Mouse (Mus musculus) cerebellum, adult 9-11 months (tissue): ENCODE results near the gene Ino80e.
"Not testable (repeated sequence)": the region's sequence is repeated elsewhere in the genome, so short reads cannot be mapped to it uniquely, and the experiment has no call there.

Experiments used
- DNase-seq: peaks from one replicate; pipeline ENCODE4 v3.0.0; 2022

The Ino80e gene

GRCm38 (mm10) chr7:126862147-126862784 is at the start of gene Ino80e:
Gene Ino80e, minus strand, starts transcription at chr7:126862377.
- DNase-seq, result peak; percentile 95

DNA sequence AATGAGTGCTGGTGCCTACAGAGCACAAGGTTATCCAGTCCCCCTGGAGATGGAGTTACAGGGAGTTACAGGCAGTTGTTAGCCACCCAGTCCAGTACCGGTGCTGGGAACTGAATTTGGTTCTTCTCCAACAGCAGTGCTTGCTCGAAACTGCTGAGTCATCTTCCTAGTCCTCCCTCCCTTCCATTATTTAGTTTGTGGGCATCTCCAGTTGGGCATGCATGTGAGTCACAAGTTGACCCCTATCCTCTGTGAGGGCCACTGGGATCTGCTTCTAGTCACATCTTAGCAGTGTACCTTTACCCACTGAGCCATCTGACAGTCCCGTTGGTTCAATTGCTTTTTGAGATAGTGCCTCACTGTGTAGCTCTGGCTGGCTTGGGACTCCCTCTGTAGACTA is 43.4 kb upstream of the Ino80e start:
- no peak for DNase-seq

DNA sequence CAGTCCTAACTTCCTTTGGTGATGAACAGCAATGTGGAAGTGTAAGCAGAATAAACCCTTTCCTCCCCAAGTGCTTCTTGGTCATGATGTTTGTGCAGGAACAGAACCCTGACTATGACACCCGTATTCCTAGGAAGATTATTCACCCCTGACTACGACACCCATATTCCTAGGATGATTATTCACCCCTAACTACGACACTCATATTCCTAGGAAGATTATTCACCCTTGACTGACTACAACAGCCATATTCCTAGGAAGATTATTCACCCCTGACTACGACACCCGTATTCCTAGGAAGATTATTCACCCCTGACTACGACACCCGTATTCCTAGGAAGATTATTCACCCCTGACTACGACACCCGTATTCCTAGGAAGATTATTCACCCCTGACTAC is 37.6 kb upstream of the Ino80e start:
- DNase-seq, result not testable (repeated sequence)

DNA sequence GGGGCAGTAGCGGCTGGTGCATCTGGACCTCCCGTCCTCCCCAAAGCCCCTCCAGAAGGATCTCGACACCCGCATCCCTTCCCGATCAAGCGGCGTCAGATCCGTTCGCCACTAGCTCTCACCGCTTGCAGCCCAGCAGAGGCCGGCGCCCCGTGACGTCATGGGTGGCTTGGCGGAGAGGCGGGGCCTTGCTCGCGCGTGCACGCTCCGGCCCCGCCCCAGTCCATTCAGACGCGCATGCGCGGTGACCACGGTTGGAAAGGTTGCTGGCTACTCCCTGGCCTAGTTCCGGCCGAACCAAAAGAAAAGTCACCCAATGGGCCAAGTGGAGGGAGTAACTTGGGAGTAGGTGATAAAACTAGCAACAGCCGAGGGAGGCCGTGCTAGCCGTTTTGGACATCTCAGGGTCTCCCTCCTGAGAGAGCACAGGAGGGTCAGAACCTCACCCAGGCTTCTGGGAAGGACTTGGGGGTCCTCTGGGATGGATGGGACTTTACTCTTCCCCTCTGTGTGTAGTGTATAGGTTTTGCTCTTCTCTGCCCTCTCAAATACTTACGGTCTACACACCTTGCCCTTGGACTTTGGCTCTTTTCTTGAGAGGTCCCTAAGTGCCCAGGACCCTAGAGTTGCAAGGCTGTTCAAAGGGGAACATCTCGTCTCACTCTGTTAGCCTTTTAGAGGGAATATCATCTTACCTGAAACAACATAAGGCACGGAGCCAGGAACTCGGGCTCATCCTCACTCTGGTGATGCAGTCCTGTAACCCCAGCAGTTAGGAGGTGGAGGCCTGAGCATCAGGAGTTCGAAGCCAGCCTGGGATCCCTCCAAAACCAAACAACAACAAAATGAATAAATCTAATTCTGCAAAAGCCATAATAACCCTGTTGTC is 36.2 kb upstream of the Ino80e start:
- peak; percentile 95 for DNase-seq

- DNase-seq, result no peak
These were observed 35.4 kb upstream of the Ino80e start for GRCm38 (mm10) chr7:126897390-126898101.

DNA sequence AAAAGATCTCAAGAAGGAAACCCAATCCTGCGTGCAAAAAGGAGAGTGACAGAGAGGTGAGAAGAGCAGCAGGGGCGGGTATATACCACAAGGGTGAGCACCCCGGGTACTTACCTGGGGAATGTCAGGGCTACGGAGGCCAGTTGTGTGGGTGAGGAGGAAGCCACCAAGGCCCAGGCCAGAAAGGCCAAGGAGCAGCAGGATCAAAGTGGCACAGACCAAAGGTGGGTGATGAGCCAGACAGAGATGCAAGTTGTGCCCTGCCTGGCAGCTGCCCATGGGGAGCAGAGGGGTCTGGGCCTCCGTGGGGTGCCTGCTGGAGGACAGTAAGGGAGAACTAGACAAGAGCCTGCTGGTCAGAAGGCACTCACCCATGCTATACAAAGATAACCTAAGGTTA is 34.7 kb upstream of the Ino80e start:
- DNase-seq, result peak; percentile 40

DNA sequence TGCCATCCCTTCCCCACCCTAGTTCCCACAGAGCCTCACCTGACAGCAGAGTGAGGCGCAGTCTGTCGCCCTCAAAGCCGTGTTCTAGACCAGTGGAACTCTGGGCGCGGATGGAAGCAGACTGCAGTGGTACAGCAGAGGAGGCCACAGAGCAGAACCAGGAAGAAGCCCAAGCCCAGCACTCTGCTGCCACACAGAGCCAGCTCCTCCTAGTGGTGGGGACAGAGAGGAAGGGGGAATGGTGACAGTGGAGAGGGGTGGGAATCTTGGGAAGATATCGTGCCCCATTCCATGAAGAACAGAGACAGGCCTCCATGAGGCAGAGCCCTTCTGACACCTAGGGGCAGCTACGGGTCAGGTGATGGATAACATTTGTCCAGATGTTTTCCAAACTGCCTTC is 26.7 kb upstream of the Ino80e start:
- no peak for DNase-seq

DNA sequence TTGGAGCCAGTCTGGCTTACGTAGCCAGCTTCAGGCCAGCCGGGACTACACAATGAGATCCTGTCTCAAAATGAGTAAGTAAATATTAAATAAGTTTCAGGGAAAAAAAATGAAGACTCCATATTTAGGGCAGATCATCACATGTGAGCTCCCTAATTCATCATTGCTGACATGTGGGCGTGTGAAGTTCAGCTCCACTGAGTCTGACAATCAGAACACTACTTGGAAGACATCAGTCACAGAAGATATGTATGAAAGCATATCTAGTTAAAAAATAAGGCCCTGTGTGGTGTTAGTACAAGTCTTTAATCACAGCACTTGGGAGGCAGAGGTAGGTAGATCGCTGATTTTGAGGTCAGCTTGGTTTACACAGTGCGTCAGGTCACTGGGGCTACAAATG is 25.1 kb upstream of the Ino80e start:
- no peak for DNase-seq

DNA sequence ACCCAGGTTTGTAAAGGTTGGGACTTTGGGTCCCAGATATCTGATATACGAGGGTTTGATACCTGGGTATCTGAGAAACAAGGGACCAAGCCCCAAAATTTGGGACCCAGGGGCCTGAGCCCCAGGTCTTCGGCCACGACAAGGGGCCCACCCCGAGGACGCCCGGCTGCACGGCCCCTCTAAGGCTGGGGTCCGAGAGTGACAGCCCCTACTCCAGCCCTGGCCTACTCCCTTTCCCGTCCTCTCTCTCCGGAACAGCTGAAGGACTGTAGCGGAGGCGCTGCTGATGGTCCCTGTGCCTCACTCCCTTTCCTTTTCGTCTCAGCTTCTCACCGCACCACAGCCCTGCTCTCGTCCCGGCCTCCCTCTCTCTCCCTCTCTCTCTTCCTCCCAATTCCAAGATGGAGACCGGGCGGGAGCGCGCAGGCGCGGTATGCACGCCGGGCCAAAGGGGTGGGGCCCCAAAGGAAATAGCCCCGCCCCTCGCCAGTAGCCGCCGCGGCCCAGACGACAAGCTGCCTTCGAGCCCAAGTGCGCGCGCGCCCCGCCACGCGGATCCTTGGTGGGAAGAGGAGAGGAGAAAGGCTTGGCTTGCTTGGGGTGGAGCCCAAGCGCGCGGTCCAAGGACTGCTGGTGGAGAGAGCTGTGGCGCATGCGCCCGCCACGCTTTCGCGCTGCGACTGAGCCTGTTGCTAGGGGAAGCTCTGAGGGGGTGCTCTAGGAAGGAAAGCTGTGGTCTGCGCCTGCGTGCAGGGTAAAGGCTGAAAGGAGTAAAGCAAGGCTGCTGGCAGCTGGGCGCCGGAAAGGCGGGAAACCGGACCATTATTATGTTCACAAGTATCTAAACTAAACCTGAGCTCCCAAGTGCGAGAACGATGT is 22.3 kb upstream of the Ino80e start, which contains the start of gene Taok2:
TSS of gene Taok2 (minus strand) at position 418 of the 879 bp plus-strand sequence.
- DNase-seq, result peak; percentile 99

DNA sequence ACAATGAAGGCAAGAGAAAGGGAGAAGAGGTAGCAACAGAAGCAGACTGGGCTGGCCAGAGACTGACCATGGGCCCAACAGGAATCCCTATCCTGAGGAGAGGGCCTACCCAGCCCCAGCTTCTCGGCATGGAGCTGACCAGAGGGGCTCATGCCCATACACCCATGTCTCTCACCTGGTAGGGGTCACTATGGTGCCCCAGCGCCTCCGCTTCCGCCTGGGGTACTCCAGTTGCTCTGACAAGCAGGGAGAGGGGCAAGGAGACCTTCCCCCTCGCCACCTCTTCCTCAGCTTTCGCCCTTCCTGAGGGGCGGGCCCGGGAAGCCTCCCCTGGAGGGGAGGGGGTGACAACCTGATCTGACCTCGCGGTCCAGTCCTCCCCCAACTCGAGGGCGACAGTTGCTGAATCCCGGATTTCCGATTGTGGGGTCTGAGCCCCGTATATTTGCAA is 21.6 kb upstream of the Ino80e start:
- DNase-seq, result peak; percentile 67

- no peak for DNase-seq
These were observed 18.9 kb upstream of the Ino80e start for GRCm38 (mm10) chr7:126881040-126881439.

- DNase-seq, result no peak
These were observed 15.1 kb upstream of the Ino80e start for GRCm38 (mm10) chr7:126877239-126877638.

DNA sequence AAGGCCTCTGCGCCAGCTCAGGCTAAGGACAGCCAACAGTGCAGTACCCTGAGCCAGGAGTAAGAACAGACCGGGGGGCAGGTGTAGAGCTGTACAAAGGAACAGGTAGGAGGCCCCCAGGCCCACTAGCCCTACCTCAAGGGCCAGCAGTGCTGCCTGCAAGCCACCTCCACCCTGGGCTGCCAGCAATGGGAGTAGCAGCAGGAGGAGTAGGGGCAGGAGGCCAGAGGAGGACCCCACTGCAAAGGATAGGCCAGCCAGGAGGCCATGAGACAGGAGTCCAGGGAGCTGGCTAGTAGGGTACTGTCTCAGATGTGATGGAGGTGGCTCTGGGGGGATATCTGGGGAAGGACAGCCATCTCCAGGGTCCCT is 8.3 kb upstream of the Ino80e start:
- DNase-seq, result no peak

DNA sequence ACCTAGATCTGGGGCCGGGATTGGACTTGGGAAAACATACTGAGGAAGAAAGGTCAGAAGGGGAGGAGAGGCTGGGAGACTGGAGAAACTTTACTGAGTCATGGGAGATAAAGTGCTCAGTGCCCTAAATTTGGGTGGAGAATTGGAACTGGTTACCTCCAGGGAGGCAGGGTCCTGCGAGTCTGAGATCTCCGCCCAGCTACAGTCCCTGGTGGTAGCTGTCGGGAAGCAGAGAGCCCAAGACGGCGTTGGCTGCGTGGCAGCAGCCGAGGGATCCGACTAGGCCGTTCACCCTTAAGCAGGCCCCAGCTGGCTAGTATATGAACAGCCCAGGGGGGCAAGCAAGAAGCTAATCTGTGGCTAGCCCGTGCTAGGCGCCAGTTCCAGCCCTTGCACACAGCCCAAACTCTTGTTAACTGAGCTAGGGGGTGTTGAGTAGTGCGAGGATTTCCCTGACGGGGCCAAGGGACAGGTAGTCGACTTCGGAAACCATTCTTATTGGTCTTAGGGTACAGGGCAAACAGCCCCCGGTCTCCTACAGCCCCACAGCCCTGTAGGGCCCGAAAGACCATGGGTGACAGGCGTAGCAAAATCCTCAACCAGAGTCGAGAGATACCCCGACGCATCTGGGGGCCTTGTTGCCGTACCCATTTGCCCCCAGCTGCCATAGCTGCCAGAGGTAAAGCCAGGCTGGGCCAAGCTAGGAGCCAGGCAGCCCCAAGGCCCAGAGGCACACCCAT is 7.8 kb upstream of the Ino80e start:
- no peak for DNase-seq

DNA sequence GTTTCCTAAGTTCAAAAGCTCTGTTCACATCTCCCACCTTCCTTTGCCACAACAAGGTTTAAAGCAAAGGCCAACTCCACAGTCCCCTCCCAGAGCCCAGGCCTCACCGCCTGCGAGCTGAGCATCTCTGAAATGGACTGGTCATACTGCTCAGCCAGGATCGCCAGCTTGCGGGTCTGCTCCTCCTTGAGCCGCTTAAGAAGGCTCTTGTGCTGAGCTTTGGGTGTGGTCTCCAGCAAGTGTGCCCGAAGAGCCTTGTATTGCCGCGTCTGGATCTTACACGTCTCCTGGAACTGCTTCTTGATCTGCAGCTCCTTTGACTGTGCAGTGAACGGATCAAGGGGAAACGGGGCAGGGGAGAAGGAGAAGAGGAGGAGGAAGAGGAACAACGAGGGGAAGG is 5.8 kb upstream of the Ino80e start:
- DNase-seq, result no peak

DNA sequence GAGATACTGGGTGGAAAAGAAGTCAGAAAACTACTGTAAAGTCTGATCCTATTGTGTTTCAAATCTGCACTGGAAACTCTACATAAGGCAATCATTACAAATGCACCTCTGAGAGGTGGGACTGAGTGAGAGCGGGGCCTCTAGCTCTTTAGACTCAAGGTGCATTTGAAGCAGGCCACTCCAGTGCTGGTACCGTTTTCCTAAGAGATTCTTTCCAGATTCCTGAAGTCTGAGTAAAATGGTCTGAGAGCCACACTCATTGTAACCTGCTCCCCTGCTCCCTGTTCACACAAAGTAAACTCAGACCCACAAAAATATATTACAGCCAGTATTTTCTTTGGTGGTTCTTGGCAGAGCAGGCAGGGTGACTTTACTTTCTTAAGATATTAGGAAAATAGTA is 5.4 kb upstream of the Ino80e start:
- no peak for DNase-seq

GRCm38 (mm10) chr7:126863791-126864190 is 1.6 kb upstream of the Ino80e start:
- DNase-seq, result no peak

GRCm38 (mm10) chr7:126861429-126862130 is 597 bp downstream of the Ino80e start, which contains the start of gene Hirip3:
Gene Hirip3, plus strand, starts transcription at chr7:126861972.
- peak; percentile 95 for DNase-seq

DNA sequence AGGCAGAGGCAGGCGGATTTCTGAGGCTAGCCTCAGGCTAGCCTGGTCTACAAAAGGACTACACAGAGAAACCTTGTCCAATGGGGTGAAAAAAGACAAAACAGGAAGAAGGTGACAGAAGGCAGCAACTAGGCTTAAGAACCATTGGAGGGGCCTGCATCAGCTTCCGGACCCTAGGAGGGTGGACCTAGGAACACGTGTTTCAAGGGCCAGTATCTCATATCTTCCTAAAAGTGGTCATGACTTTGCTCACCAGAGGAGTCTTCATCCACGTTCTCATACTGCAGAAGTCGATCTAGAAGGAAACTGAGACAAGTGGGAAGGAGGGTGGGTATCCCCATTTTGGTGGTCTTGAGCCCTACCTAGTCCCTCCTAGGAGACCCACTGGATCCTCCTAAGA is 1.2 kb downstream of the Ino80e start:
- DNase-seq, result no peak

- DNase-seq, result peak; percentile 21
These were observed 5.3 kb downstream of the Ino80e start for GRCm38 (mm10) chr7:126856741-126857420.
